Mouse (Mus musculus): ENCODE data around the gene Grtp1. TPM values are rescaled to one million over a fixed set of nuclear protein-coding genes. Genes with fewer than 3 reads are reported as not detected.

The Grtp1 gene
- polyA plus RNA-seq, 1 experiment from 2014 or later = 11.4 TPM

DNA sequence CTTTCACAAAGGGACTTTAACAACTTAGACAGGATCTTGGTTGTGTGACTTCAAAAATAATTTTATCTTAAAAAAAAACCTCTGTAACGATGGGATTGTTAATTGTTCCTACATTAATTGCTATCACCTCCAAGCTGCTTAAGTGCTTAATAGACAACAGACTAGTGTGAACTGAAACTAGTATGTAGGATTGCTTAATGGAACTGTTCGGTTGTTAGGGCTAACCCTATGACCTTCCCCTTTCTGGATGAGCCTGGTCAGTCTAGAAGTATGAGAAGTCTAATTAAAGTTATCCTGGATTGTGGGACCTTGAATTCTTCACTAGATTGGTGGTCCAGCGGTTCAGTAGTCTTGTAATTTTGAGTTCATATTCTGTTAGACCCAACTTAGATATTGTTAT lies 39.7 kb downstream of the Grtp1 start:
- Histone ChIP-seq H3K27ac (no peak overlapping the region), H3K36me3 (no peaks in the 10 kb centered on the region), H3K4me1 (replicated peaks) (peaks cover 35% of the 10 kb centered on the region), H3K9me3 (no peaks in the 10 kb centered on the region), H3K4me3 (peak overlapping the region; percentile 100), H3K4me2 (peak overlapping the region; percentile 94), H3K27me3 (no peaks in the 10 kb centered on the region), H3K9ac (peak overlapping the region; percentile 99; the same call in 1 of the 2 replicates)
- WGBS = 93% methylated on average over 3 of the region's 3 CpGs
- ATAC-seq (ENCODE audit: low FRiP score) = no peak

DNA sequence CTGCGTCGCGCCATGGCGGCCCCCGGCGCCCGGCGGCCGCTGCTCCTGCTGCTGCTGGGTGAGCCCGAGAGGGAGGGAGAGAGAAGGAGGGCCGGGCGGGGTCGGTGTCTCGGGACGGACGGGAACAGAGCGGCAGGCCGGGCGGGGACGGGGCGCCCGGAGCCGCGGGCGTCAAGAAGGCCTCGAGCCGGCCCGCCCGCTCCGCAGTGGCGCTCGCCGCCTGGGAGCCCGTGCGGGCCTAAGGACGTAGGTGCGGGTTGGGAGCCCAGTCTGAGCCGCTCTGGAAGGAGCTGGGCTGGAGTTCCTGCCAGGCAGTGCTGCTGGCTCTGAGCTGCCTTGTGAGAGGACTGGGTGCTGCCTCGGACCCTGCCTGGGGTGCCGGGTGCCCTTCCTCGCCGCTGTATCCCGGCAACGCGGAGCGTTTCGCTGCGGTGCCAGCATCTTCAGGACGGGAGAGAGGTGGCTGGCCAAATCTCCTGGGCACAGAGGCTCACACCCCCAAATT lies 41.0 kb downstream of the Grtp1 start:
- H3K4me2 ChIP-seq = peak overlapping the region; percentile 94
- 1% methylated on average over 39 of the region's 49 CpGs for WGBS
- H3K27me3 ChIP-seq = no peaks in the 10 kb centered on the region
- H3K9ac ChIP-seq = peak overlapping the region; percentile 99
- ATAC-seq (ENCODE audit: low FRiP score) = peak; percentile 81
- H3K4me3 ChIP-seq = peak overlapping the region; percentile 100
- no peaks in the 10 kb centered on the region for H3K9me3 ChIP-seq
- 0 out of 2 replicates have a peak, but pooled peaks cover 3% of the 10 kb centered on the region for H3K36me3 ChIP-seq
- peak overlapping the region; percentile 82 for H3K27ac ChIP-seq
- peaks cover 35% of the 10 kb centered on the region for H3K4me1 ChIP-seq (replicated peaks)

DNA sequence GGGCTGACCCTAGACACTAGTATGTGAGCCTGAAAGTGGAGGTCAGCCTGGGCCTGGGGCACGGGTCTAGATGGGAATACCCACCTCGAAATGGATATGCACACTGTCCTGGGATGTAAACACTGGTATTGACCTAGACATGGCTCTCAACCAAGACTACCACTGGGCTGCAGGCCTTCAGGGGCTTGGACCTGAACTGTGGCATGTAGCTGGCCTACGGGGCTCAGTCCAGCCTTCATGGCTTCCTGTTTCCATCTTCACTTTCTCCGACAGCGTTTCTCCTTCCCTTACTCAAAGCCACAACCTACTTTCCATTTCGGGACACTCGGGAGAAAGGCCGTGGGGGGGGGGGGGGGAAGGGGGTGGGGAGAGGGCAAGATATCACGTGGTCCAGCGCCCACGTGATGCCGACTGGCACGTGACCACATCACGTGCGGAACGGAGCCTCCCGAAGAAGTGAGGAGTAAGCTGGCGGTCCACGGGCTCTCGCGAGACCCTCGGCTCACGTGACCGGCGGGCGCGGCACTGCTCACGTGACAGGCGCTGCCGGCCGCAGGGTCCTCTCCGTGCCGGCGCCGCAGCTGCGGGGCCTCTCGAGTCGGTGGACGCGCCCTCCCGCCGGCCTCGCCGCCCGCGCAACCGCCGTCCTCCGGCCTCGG lies 41.6 kb downstream of the Grtp1 start, which contains the start of gene Lamp1:
Gene Lamp1, plus strand, starts transcription at position 444 of the 659 bp plus-strand sequence.
- Histone ChIP-seq H3K9me3 (no peaks in the 10 kb centered on the region), H3K36me3 (peaks cover 9% of the 10 kb centered on the region), H3K4me1 (replicated peaks) (peaks cover 35% of the 10 kb centered on the region), H3K27me3 (no peaks in the 10 kb centered on the region), H3K4me3 (peak within 1 kb of the TSS; percentile 100), H3K27ac (peak within 1 kb of the TSS; percentile 83), H3K9ac (peak within 1 kb of the TSS; percentile 99), H3K4me2 (peak within 1 kb of the TSS; percentile 94)
- ATAC-seq (ENCODE audit: low FRiP score) = peak; percentile 96
- 2% methylated on average over 29 of the region's 50 CpGs for WGBS

DNA sequence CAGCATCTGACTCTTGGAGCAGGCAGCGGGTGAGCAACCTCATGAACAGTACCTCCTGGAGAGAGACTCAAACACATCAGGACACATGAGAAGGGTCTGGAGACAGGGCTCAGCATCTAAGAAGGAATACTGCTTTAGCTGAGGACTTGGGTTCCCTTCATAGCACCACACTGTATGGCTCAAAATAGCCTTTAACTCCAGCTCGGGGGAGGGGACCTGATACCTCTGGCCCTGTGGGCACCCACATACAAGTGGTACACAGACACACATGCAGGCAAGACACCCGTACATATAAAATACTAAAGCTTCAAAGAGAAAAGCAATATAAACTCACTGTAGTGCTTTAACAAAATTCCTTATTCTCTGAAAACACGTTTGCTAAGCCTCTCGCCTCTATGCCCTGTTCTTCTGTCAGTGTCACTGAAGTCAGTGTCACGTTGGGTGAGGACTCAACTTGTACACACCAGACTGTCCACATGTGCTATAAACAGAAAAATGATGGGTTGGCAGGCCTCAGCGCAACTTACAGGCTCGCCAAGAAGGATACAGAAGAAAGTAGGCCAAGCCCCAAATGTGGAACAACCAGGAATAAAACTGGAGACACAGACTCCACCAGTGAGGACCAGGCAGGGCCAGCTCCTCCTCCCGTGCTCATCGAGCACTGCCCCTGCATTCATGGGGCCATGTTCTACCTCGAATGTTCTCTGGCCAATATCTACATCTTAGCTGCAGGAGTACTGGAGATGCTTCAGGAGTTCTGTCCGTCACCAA lies 43.9 kb downstream of the Grtp1 start:
- no peak overlapping the region for H3K27ac ChIP-seq
- H3K4me2 ChIP-seq = no peak overlapping the region
- H3K27me3 ChIP-seq = no peaks in the 10 kb centered on the region
- H3K9me3 ChIP-seq = no peaks in the 10 kb centered on the region
- H3K36me3 ChIP-seq = peaks cover 15% of the 10 kb centered on the region
- H3K4me3 ChIP-seq = no peak overlapping the region
- no peak for ATAC-seq (ENCODE audit: low FRiP score)
- H3K9ac ChIP-seq = no peak overlapping the region
- 78% methylated on average over 12 of the region's 12 CpGs for WGBS
- peaks cover 24% of the 10 kb centered on the region for H3K4me1 ChIP-seq (replicated peaks)

DNA sequence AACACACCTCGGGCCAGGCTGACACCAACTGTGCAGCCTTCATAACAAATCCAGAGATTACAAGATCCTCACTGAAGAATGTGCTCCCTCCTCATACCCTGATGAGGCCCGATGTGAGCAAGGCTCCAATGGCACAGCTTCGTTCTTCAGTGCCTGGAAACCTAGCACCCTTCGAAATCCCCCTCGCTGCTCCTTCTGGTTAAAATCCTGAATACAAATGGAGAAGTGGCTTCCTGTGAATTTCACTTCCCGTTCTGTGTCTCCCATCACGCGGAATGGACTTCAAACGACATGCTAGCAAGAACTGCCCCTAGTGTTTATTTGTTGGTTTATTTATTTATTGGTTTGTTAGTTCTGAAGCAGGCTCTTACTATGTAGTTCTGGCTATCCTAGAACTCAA lies 45.1 kb downstream of the Grtp1 start:
- no peaks in the 10 kb centered on the region for H3K9me3 ChIP-seq
- H3K27ac ChIP-seq = no peak overlapping the region
- H3K4me3 ChIP-seq = no peak overlapping the region
- H3K9ac ChIP-seq = no peak overlapping the region
- WGBS = 75% methylated on average over 9 of the region's 9 CpGs
- no peak for ATAC-seq (ENCODE audit: low FRiP score)
- H3K36me3 ChIP-seq = peaks cover 22% of the 10 kb centered on the region
- H3K27me3 ChIP-seq = no peaks in the 10 kb centered on the region
- no peak overlapping the region for H3K4me2 ChIP-seq
- peaks cover 12% of the 10 kb centered on the region for H3K4me1 ChIP-seq (replicated peaks)

DNA sequence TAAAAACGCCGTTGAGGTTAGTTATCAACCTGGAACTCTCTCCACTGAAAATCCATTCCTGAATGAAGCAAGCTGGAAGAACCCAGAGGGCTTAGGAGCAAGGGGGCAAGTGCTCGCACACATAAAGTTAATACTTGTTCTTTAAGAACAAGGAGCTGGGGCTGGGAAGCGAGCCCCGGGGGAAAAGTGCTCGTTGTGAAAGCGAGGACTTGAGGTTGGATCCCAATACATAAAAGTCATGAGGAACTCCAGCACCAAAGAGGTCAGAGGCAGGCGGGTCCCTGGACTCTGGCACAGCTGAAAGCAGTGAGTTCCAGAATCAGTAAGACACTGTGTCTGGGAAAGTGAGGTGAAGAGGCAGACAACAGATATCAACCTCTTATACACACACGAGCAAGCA lies 46.3 kb downstream of the Grtp1 start:
- Histone ChIP-seq H3K9ac (no peak overlapping the region), H3K36me3 (peaks cover 33% of the 10 kb centered on the region), H3K4me3 (no peak overlapping the region), H3K4me1 (replicated peaks) (peaks cover 4% of the 10 kb centered on the region), H3K27me3 (no peaks in the 10 kb centered on the region), H3K27ac (no peak overlapping the region), H3K4me2 (no peak overlapping the region), H3K9me3 (no peaks in the 10 kb centered on the region)
- WGBS = 82% methylated on average over 9 of the region's 9 CpGs
- no peak for ATAC-seq (ENCODE audit: low FRiP score)

DNA sequence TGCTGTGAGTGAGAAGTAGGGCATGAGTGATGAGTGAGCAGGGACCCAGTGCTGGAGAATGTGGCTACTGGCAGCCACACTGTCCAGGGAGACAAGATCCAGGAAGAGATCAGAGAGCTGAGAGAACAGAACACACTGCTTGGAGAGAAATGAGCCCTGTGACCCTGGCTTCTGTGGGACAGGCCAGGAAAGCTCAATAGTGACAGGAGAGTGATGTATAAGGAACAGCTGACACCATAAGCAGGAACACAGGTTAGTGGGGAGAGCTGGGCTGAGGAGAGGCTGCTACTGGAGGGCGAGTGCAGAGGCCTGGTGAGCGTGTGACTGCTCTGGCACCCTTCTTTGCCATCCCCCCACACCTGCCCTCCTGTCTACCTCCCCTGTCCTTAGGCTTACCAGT lies 49.5 kb downstream of the Grtp1 start:
- Histone ChIP-seq H3K9me3 (no peaks in the 10 kb centered on the region), H3K36me3 (peaks cover 60% of the 10 kb centered on the region), H3K4me3 (no peak overlapping the region), H3K27ac (no peak overlapping the region), H3K27me3 (no peaks in the 10 kb centered on the region), H3K9ac (no peak overlapping the region), H3K4me2 (no peak overlapping the region), H3K4me1 (replicated peaks) (no peaks in the 10 kb centered on the region)
- ATAC-seq (ENCODE audit: low FRiP score) = no peak
- 89% methylated on average over 2 of the region's 2 CpGs for WGBS

DNA sequence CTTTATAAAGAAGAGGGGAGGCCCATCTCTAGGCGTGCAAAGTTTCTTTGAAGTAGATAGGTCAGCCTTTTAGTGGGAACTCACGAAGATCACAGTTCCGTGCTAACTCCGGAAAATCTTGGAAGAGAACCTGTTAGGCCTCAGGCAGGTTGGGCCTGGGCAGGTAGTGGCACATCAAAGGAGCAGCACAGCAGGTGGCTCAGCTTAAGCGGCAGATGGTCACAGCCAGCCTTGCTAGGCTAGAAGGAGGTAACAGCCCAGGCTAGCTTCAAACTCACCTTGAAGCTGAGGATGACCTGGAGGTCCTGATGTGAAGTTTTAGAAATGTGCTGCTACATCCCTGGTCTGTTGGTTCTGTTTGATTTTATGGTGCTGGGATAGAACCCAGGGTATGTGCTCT lies 50.6 kb downstream of the Grtp1 start:
- Histone ChIP-seq H3K4me3 (no peak overlapping the region), H3K9me3 (no peaks in the 10 kb centered on the region), H3K27ac (no peak overlapping the region), H3K36me3 (peaks cover 71% of the 10 kb centered on the region), H3K4me2 (no peak overlapping the region), H3K4me1 (replicated peaks) (no peaks in the 10 kb centered on the region), H3K27me3 (no peaks in the 10 kb centered on the region), H3K9ac (no peak overlapping the region)
- whole genome bisulfite sequencing = 66% methylated on average over 5 of the region's 5 CpGs
- ATAC-seq (ENCODE audit: low FRiP score) = no peak

DNA sequence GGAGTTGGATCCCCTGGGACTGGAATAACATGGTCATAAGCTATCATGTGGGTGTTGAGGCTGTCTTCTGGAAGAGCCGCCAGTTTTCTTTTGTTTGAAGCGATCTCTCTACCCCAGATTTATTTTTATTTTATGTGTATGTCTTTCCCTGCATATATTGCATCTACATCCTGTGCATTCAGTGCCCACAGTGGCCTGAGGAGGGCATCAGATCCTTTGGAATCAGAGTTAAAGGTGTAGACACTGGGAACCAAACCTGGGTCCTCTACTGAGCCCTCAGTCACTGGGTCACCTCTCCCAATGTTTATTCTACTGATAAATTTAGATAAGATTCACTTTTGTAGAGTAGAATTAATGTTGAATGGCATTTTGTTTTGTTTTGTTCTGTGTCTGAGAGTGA lies 51.1 kb downstream of the Grtp1 start:
- no peak overlapping the region for H3K9ac ChIP-seq
- H3K4me3 ChIP-seq = no peak overlapping the region
- H3K4me2 ChIP-seq = no peak overlapping the region
- WGBS = 100% methylated on average over 2 of the region's 2 CpGs
- H3K36me3 ChIP-seq = peaks cover 73% of the 10 kb centered on the region
- H3K27ac ChIP-seq = no peak overlapping the region
- no peaks in the 10 kb centered on the region for H3K9me3 ChIP-seq
- no peak for ATAC-seq (ENCODE audit: low FRiP score)
- H3K4me1 ChIP-seq (replicated peaks) = no peaks in the 10 kb centered on the region
- no peaks in the 10 kb centered on the region for H3K27me3 ChIP-seq

DNA sequence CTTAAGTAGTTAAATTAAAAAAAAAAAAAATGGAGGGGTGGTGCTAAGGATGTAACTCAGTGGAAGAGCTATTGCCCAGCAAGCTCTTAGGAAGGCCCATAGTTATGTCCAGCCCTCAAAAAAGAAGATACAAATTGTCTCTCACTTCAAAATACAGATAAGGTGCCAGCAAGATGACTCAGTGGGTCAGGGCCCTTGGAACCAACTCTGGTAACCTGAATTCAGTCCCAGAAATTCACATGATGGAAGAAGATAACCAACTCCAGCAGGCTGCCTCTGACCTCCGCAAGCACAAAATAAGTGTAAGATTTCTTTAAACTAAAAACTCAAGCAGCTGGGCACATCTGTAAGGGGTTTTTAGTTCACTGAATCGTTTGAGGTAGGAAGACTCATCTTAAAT lies 51.9 kb downstream of the Grtp1 start:
- Histone ChIP-seq H3K4me1 (replicated peaks) (no peaks in the 10 kb centered on the region), H3K9ac (no peak overlapping the region), H3K4me3 (no peak overlapping the region), H3K36me3 (peaks cover 73% of the 10 kb centered on the region), H3K9me3 (no peaks in the 10 kb centered on the region), H3K27ac (no peak overlapping the region), H3K4me2 (no peak overlapping the region), H3K27me3 (no peaks in the 10 kb centered on the region)
- no peak for ATAC-seq (ENCODE audit: low FRiP score)
- WGBS = 88% methylated on average over 2 of the region's 2 CpGs

DNA sequence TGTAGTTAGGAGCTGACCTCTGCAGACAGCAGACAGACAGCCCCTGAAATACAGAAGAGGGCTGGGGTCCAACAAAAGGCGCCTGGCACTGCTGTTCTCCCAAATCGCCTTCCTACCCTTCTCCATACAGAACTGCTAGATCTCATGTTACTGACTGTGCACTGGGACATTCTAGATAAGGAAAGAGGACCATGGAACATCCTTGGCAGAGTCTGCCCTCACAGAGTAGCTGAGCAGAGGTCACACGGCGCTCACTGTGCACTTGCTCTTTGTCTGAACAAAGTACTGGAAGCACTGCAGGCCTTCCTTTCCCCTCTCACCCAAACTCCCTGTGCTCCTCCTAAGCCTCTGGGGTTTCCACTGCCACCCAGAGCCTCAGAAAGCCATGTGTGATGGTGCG lies 58.7 kb downstream of the Grtp1 start:
- no peaks in the 10 kb centered on the region for H3K27me3 ChIP-seq
- H3K4me1 ChIP-seq (replicated peaks) = no peaks in the 10 kb centered on the region
- H3K9me3 ChIP-seq = no peaks in the 10 kb centered on the region
- no peak overlapping the region for H3K27ac ChIP-seq
- no peak overlapping the region for H3K4me2 ChIP-seq
- 92% methylated on average over 5 of the region's 5 CpGs for WGBS
- H3K4me3 ChIP-seq = no peak overlapping the region
- H3K9ac ChIP-seq = no peak overlapping the region
- peaks cover 100% of the 10 kb centered on the region for H3K36me3 ChIP-seq
- ATAC-seq (ENCODE audit: low FRiP score) = no peak

DNA sequence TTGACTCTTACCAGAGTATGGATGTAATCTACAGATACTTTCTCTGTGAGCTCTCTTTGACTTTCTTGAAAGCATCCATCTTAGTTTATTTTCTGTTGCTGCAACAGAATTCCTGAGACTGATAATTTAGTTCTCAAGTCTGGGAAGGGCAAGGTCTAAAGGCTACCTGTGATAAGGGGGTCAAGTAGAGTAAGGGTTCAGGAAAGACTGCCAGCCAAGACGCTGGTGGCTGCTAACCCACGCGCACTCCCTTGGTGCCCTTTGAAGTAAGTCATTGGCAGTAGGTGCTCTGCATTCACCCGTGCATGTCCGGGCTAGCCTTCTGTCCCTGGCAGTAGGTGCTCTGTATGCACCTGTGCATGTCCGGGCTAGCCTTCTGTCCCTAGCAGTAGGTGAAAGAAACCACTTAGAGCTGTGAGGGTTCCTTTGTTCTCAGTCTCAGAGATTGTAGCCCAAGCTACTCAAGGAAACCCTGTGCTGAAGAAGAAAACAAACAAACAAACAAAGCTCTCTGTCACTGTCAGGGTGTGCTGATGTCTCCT lies 60.7 kb downstream of the Grtp1 start:
- peaks cover 100% of the 10 kb centered on the region for H3K36me3 ChIP-seq
- no peak overlapping the region for H3K9ac ChIP-seq
- WGBS = 96% methylated on average over 6 of the region's 6 CpGs
- no peak overlapping the region for H3K4me3 ChIP-seq
- H3K27ac ChIP-seq = no peak overlapping the region
- no peaks in the 10 kb centered on the region for H3K4me1 ChIP-seq (replicated peaks)
- no peaks in the 10 kb centered on the region for H3K27me3 ChIP-seq
- no peaks in the 10 kb centered on the region for H3K9me3 ChIP-seq
- H3K4me2 ChIP-seq = no peak overlapping the region
- no peak for ATAC-seq (ENCODE audit: low FRiP score)

All from hindbrain, embryonic 13.5 days (tissue).